Mouse (Mus musculus) lung, embryonic 14.5 days (tissue): ENCODE results near the gene Prss28. TPM values are rescaled to one million over a fixed set of nuclear protein-coding genes. Genes with fewer than 3 reads are reported as not detected.

ENCODE experiments used
- ATAC-seq: fragments of 200-750 bp; cut with Nextera tagmentation; 2 replicates; pipeline ENCODE4 v1.8.0; 2017; ENCODE audit warnings: mild to moderate bottlenecking, moderate TSS enrichment, moderate library complexity; ENCODE audit not compliant: insufficient read depth
- DNase-seq: peaks from one replicate; pipeline ENCODE4 v3.0.0-alpha.2; 2015
- H3K27ac ChIP-seq: fragments of 300-500 bp; sonication (generic); 2 replicates; pipeline ENCODE4 v1.5.1; 2014; ENCODE audit warnings: low read depth, mild to moderate bottlenecking, moderate library complexity
- H3K27me3 ChIP-seq: fragments of 300-500 bp; sonication (generic); 2 replicates; pipeline ENCODE4 v1.6.1; 2014; ENCODE audit warnings: low read length, control low read depth; ENCODE audit not compliant: insufficient read depth
- H3K36me3 ChIP-seq: fragments of 300-500 bp; sonication (generic); 2 replicates; pipeline ENCODE4 v1.6.1; 2014; ENCODE audit warnings: control low read depth; ENCODE audit not compliant: insufficient read depth
- H3K4me1 ChIP-seq: fragments of 300-500 bp; sonication (generic); 2 replicates; pipeline ENCODE4 v1.6.1; 2014; ENCODE audit warnings: antibody characterized with exemption, control low read depth; ENCODE audit not compliant: insufficient read depth
- H3K4me2 ChIP-seq: fragments of 300-500 bp; sonication (generic); 2 replicates; pipeline ENCODE4 v1.6.1; 2014; ENCODE audit warnings: mild to moderate bottlenecking
- H3K4me3 ChIP-seq: fragments of 300-500 bp; sonication (generic); 2 replicates; pipeline ENCODE4 v1.5.1; 2014; ENCODE audit warnings: low read depth, low read length
- H3K9ac ChIP-seq: fragments of 300-500 bp; sonication (generic); 2 replicates; pipeline ENCODE4 v1.6.1; 2014
- H3K9me3 ChIP-seq: fragments of 300-500 bp; sonication (generic); 2 replicates; pipeline ENCODE4 v1.6.1; 2016; ENCODE audit warnings: low read depth, low read length, control low read depth
- CTCF ChIP-seq: IDR thresholded peaks from 2 replicates; pipeline ENCODE4 v1.5.1; 2016; ENCODE audit warnings: antibody characterized with exemption, low read depth
- WGBS: fragments of 180-500 bp; shearing (Covaris S2); extraction: QIAGEN DNeasy Blood & Tissue Kit; methylation state at CpG from one replicate; pipeline ENCODE4 v1.1.7; 2014; 5-methylcytosine and 5-hydroxymethylcytosine counted together
- polyA plus RNA-seq: library from polyadenylated mRNA; unstranded; fragments of >200 nt; fragmentation: Nextera tagmentation; extraction: Ambion mirVana; gene quantifications from 2 replicates; pipeline ENCODE4 v1.2.1, GENCODE M21; 2014

The Prss28 gene
- polyA plus RNA-seq, 1 experiment from 2014 or later = not detected

GRCm38 (mm10) chr17:25294111-25294510 lies 14.3 kb upstream of the Prss28 start:
- TF ChIP-seq CTCF = no peak
- WGBS = 46% methylated on average over 1 of the region's 1 CpGs
- no peaks in the 10 kb centered on the region for H3K36me3 ChIP-seq
- H3K27ac ChIP-seq = no peak overlapping the region
- no peaks in the 10 kb centered on the region for H3K9me3 ChIP-seq
- no peak overlapping the region for H3K4me2 ChIP-seq
- H3K4me3 ChIP-seq = no peak overlapping the region
- DNase-seq (no peak), ATAC-seq (no peak)
- H3K4me1 ChIP-seq = no peaks in the 10 kb centered on the region
- H3K27me3 ChIP-seq = 0 out of 2 replicates have a peak, but pooled peaks cover 2% of the 10 kb centered on the region
- no peak overlapping the region for H3K9ac ChIP-seq

- ATAC-seq (no peak), DNase-seq (no peak)
- Histone ChIP-seq H3K36me3 (no peaks in the 10 kb centered on the region), H3K4me3 (no peak within 1 kb of the TSS), H3K27me3 (0 out of 2 replicates have a peak, but pooled peaks cover 2% of the 10 kb centered on the region), H3K9me3 (no peaks in the 10 kb centered on the region), H3K4me2 (no peak within 1 kb of the TSS), H3K4me1 (no peaks in the 10 kb centered on the region), H3K9ac (no peak within 1 kb of the TSS), H3K27ac (no peak within 1 kb of the TSS)
- 78% methylated on average over 5 of the region's 5 CpGs for WGBS
- no peak for TF ChIP-seq CTCF
These were observed 10.4 kb upstream of the Prss28 start, which contains the start of gene Prss34 for GRCm38 (mm10) chr17:25298094-25298493. Gene Prss34, plus strand, starts transcription at chr17:25298394.

GRCm38 (mm10) chr17:25318354-25318753 lies 9.9 kb downstream of the Prss28 start, which contains the start of gene Prss29:
Gene Prss29, plus strand, starts transcription at chr17:25318654.
- no peak for TF ChIP-seq CTCF
- no peak within 1 kb of the TSS for H3K27ac ChIP-seq
- no peak for ATAC-seq
- H3K27me3 ChIP-seq = no peaks in the 10 kb centered on the region
- no peaks in the 10 kb centered on the region for H3K4me1 ChIP-seq
- H3K4me2 ChIP-seq = no peak within 1 kb of the TSS
- DNase-seq = no peak
- no peak within 1 kb of the TSS for H3K9ac ChIP-seq
- no peak within 1 kb of the TSS for H3K4me3 ChIP-seq
- no peaks in the 10 kb centered on the region for H3K36me3 ChIP-seq
- WGBS = 70% methylated on average over 5 of the region's 5 CpGs
- no peaks in the 10 kb centered on the region for H3K9me3 ChIP-seq

- H3K4me2 ChIP-seq = no peak overlapping the region
- no peak overlapping the region for H3K27ac ChIP-seq
- ATAC-seq = no peak
- no peaks in the 10 kb centered on the region for H3K27me3 ChIP-seq
- no peak overlapping the region for H3K4me3 ChIP-seq
- WGBS = 82% methylated on average over 8 of the region's 8 CpGs
- no peak for DNase-seq
- H3K9me3 ChIP-seq = no peaks in the 10 kb centered on the region
- no peaks in the 10 kb centered on the region for H3K4me1 ChIP-seq
- no peaks in the 10 kb centered on the region for H3K36me3 ChIP-seq
- no peak for TF ChIP-seq CTCF
- H3K9ac ChIP-seq = no peak overlapping the region
These were observed 12.4 kb downstream of the Prss28 start for GRCm38 (mm10) chr17:25320819-25321218.

- Histone ChIP-seq H3K27ac (no peak overlapping the region), H3K27me3 (no peaks in the 10 kb centered on the region), H3K4me2 (no peak overlapping the region), H3K36me3 (no peaks in the 10 kb centered on the region), H3K4me1 (no peaks in the 10 kb centered on the region), H3K9ac (no peak overlapping the region), H3K9me3 (no peaks in the 10 kb centered on the region), H3K4me3 (no peak overlapping the region)
- no peak for DNase-seq
- no peak for TF ChIP-seq CTCF
- no peak for ATAC-seq
- 14% methylated on average over 2 of the region's 2 CpGs for WGBS
These were observed 14.5 kb downstream of the Prss28 start for GRCm38 (mm10) chr17:25322930-25323329.

- H3K4me2 ChIP-seq = no peak overlapping the region
- H3K27ac ChIP-seq = no peak overlapping the region
- no peak for DNase-seq
- 68% methylated on average over 9 of the region's 9 CpGs for WGBS
- H3K36me3 ChIP-seq = no peaks in the 10 kb centered on the region
- H3K4me3 ChIP-seq = no peak overlapping the region
- ATAC-seq = no peak
- H3K27me3 ChIP-seq = no peaks in the 10 kb centered on the region
- H3K9ac ChIP-seq = no peak overlapping the region
- H3K9me3 ChIP-seq = no peaks in the 10 kb centered on the region
- no peaks in the 10 kb centered on the region for H3K4me1 ChIP-seq
- TF ChIP-seq CTCF = no peak
These were observed 23.9 kb downstream of the Prss28 start for GRCm38 (mm10) chr17:25332321-25332720.

GRCm38 (mm10) chr17:25333943-25334342 lies 25.5 kb downstream of the Prss28 start:
- TF ChIP-seq CTCF = peak; percentile 97

GRCm38 (mm10) chr17:25338218-25338617 lies 29.8 kb downstream of the Prss28 start:
- no peak for TF ChIP-seq CTCF
- WGBS = 73% methylated on average over 4 of the region's 4 CpGs
- Histone ChIP-seq H3K27ac (no peak overlapping the region), H3K27me3 (no peaks in the 10 kb centered on the region), H3K4me2 (no peak overlapping the region), H3K9me3 (no peaks in the 10 kb centered on the region), H3K4me3 (no peak overlapping the region), H3K4me1 (no peaks in the 10 kb centered on the region), H3K9ac (no peak overlapping the region), H3K36me3 (no peaks in the 10 kb centered on the region)
- no peak for DNase-seq
- no peak for ATAC-seq

More at GRCm38 (mm10) chr17:25333943-25334342, 25.5 kb downstream of the Prss28 start:
- Histone ChIP-seq H3K4me1 (no peaks in the 10 kb centered on the region), H3K4me2 (no peak overlapping the region), H3K4me3 (no peak overlapping the region), H3K36me3 (no peaks in the 10 kb centered on the region), H3K9ac (no peak overlapping the region), H3K27ac (no peak overlapping the region), H3K27me3 (no peaks in the 10 kb centered on the region), H3K9me3 (no peaks in the 10 kb centered on the region)
- DNase-seq (peak; percentile 85), ATAC-seq (no peak)
- WGBS = 2% methylated on average over 8 of the region's 8 CpGs
